Mouse (Mus musculus) retina, adult 2 months (tissue): ENCODE data around the gene Slc16a10.

Source experiments
- DNase-seq: peaks from one replicate; pipeline ENCODE4 v3.0.0-alpha.2; 2012; ENCODE audit warnings: low read depth, low spot score

Slc16a10 gene

DNA sequence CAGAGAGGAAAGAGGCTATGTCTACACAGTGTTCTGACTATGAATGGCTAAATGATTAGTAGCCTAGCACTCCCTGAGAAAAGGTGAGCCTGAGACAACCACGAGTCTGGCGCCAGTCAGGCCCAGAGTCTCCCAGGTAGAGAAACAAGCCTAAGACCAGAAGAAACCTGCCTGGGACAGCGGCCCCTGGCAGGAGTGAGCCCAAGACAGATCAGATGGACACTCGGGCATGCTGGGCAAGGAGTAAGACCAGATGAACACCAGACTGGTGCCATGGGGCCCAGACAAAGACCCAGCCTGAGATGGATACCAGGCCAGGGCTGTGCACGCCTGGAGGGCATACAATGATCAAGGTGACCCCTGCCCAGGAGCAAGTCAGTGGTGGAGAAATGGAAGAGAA is 32.5 kb downstream of the Slc16a10 start:
- DNase-seq: no peak

DNA sequence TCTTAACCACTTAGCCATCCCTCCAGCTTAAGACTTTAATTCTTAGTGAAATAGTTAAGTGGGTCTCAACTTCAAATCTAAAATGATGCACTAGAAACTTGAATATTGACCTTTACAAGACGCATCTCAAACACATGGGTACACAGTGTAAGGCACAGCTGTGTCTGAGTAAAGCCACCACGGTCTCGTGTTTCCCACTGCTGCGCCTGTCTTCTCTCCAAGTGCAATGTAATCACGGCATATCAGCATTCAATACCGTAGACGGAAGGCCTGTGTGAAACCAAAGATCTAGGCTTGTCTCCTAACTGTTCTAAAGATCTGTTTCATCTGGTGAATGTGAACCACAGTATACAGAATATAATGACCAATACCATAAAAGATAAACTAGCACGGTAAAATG is 33.1 kb downstream of the Slc16a10 start:
- DNase-seq: no peak

DNA sequence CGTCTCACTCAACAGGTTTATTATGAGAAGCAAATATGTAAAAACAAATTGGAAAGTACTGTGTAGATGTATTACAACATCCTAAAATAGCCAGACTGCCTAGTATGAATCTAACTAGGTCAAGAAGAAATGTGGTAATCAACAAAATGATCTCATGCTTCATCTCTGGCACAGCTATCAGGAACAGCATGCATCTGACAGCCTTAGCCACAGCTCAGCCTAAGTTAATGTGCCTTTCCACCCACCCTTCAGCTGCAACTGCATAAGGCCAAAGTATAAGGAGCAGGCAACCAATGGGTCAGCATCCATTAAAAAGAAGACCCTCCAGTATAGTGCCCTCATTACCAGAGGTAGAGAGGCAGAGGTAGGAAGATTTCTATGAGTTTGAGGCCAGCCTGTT is 34.1 kb downstream of the Slc16a10 start:
- no peak for DNase-seq

DNA sequence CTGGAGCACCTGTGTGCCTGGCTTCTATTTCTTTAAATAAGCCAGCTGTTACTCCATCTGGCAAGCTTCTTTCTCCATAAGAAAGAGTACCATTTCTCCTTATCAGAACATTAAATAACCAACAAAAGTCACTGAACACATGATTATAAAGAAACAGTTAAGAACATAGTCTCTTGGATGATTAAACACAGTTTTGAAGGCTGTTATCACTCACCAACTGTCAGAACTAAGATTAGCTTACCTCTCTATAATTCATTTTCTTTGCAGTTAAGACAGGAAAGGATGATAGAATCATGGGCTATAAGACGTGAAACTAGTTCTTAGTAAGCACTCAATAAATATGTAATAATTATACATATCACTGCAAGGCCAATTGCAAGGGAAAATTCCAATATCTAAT is 36.9 kb downstream of the Slc16a10 start:
- no peak for DNase-seq

DNA sequence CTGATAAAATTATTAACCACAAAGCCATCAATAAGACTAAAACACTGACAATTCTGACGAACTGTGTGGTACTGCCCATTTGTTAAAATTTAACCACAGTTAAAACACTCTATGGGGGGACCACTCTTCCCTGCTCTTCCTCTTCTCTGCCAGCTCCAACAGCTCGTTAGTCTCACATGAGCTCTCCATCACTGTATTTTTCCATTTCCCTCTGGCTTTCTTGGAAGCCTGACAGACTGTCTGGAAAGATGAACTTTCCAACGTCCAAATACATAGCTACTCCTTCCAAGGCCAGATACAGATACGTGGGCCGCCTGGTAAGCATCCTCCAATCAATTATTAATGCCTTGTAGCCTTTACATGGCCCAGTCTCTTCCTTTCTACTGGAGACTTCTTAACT is 38.3 kb downstream of the Slc16a10 start:
- no peak for DNase-seq

DNA sequence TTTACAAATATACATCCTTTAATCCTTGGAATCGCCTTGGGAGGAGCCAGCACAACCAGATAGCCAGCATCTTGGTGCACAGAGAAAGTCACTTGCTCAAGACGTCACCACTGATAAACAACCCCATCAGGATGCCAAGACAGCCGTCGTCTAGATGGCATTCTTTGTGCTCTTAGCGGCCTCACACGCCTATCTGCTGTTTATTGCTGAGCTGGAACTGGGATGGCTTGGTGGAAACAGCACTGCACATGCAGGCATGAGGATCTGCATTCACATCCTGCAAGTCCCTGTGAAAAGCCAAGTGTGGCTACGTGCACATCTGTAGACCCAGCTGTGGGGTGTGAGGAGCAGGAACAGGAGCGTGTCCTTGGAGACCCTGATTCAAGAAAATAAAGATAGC is 39.1 kb downstream of the Slc16a10 start:
- DNase-seq: no peak

DNA sequence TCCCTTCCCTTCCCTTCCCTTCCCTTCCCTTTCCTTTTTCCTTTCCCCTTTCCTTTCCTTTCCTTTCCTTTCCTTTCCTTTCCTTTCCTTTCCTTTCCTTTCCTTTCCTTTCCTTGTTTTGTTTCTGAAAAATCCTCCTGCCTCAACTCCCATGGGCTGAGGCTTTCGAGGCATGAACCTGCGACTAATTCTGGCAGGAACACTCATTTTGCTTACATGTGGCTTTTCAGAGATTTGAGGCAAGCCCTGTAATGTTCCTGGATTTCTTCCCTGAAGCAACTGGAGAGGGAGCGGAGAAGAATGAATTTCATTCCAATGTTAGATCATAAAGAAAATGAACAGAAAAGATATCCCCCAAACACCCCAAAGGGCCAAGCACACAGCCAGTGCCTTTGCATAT is 39.9 kb downstream of the Slc16a10 start:
- no peak for DNase-seq

DNA sequence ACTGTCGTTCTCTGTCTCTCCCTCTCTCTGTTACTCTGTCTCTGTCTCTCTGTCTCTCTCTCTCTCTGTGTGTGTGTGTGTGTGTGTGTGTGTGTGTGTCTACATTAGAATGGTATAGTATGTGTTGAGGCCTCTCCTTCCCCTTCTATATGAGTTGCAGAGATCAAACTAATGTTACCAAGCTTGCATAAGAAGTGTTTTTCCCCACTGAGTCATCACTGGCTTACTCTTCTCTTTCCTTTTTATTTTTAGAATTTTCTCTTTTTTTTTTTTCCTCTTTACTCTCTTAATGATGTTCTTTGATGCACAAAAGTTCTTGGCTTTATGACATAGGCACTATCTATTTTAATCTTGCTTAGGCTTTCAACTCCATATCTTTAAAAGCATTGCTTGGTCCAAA is 43.6 kb downstream of the Slc16a10 start:
- no peak for DNase-seq

DNA sequence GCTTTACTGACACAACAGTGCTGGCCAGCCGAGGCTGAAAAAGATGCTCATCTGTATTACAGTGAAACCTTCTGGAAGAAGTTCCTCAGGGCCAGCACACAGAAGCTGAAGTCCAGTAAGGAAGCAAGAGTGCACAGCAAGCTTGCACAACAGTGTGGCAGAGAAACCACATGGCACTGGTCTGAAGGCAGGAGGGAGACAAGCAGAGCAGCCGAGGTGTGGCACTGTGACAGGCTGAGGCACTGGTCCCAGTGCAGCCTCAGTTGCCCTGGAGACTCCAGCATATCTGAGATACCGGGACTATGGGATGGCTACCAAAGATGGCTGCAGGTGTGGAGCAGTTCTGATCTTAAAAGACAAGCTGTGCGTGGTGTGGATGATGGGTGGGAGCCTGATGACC is 44.5 kb downstream of the Slc16a10 start:
- DNase-seq: no peak

DNA sequence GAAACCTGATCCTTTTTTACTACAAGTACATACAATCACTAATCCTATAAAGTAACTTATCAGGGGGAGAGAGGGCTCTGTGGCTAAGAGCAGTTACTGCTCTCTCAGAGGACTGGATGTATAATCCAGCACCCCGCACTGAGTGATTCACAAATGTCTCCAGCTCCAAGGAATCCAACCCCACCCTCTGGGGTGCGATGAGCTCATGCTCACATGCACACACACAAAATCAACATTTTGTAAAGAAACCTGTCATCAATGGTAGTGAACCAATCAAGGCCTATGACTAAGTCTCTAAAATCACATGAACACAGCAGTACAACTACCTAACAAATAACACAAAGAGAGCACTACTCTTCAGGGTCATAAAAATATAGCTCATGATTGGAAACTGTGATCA is 47.3 kb downstream of the Slc16a10 start:
- DNase-seq: no peak

DNA sequence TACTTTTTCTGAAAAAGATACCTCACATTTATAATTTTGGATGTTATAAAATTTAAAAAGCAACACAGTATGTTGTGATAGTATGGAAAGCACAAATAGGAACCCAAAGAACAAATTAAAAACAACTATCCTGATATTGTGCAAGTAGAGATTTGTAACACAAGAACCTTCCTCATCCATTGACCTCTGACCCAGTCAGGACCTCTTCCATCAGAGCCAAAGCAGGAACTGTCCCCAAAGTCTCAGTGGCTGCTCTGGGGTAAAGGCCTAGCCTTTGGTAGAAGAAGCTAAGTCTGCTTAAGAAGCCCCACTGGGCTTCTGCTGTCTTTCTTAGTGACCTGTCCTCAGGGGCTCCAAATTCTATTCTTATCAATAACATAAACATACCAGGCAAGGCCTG is 48.5 kb downstream of the Slc16a10 start:
- no peak for DNase-seq

DNA sequence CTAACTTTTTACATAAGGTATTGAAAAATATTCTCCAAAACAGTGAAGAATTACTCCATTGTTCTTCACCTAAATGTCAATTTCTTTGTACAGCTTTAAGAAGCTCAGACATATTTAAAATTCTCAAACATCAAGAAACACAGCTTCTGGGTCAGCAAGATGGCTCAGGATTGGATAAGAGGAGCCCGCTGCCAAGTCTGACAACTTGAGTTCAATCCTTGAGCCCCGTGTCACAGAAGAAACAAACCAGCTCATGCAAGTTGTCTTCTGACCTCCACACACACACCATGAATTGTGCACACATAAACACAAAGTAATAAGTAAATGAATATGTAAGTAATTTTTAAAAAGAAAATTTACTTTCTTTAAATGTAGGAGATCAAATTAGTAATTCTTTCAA is 50.6 kb downstream of the Slc16a10 start:
- no peak for DNase-seq

DNA sequence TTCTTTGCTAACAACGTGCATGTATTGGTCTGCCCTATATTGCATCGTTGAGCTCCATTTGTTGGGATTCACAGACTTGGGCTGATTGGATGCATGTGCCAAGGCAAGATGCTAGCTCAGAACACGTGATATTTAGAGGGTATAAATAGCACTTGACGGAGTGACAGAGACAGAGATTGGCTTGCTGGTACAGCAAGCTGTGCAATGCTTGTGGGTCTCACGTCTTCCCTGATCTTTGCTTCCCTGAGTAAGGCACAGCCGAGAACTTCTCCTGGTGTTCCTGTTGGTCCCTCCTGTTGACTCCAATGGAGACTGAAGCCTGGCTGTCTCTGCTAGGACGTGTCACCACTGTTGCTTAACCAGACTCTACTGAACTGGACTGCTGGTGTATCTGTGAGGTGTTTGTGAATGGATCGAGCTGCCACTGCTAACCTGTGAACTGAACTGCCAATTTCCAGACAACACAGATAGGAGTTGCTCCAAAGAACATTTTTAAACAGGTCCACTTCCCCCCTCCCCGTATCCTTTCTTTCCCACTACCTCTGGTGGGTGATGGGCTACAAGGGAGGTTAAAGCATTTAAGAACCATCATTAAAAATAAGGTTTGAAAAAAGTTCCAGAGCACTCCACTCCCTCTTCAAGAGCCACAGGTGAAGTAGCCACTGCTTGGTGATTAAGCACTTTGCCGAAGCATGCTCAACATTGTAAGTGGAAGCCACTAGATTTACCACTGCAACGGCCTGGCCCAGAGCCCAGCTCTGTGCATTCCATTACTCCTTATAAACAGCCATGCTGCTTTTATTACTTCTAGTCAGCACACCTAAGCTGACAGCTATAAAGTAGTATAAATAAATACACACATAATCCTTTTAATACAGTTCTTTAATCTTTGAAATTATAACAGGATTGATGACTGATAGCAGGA is 51.3 kb downstream of the Slc16a10 start:
- no peak for DNase-seq

DNA sequence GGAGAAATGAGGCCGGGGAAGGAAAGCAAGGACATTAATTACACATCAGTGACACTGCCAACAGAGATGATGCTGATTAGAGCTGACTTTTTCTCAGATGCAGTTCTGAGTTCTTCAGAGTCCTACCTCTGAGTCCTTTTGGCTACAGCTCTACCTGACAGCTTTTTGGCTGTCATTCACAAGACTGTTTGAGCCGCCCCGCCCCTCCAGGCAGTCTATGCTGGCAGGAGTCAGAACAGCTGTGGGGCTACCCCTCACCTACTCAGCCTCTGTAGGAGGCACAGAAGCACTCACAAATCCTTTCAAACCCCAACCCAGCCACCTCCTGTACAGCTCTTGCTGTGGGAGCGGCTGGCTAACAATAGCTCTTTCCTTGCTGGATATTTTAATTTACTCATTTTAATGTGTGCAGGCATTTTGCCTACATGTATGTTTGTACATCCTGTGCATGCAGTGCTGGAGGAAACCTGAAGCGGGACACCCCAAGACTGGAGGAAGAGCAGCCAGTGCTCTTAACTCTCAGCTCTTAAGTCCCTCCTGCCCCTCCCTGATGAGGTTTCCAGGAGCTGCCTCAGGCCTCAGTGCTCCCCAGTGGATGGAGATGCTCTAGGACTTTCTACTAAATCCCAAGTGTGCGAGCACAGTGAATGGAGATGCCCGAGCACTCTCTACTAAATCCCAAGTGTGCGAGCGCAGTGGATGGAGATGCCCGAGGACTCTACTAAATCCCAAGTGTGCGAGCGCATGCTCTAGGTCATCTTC is 57.5 kb downstream of the Slc16a10 start:
- no peak for DNase-seq

DNA sequence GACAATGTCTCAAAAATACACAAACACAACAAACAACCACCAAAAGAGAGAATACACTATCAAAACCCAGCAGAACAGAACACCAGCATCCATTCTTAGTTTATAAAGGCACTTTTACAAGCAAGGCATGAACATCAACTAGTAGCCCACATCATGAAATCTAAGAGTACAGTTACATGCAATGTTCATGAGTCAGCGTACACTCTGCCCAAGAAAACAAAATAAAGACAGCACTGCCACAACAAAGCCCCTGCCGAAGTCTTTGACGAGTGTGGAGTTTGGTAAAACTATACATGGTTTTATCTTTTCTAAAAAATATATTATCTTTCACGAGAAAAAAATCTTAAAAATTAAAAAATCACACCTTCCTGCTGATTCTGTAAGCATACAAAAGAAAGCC is 58.5 kb downstream of the Slc16a10 start:
- DNase-seq: no peak

DNA sequence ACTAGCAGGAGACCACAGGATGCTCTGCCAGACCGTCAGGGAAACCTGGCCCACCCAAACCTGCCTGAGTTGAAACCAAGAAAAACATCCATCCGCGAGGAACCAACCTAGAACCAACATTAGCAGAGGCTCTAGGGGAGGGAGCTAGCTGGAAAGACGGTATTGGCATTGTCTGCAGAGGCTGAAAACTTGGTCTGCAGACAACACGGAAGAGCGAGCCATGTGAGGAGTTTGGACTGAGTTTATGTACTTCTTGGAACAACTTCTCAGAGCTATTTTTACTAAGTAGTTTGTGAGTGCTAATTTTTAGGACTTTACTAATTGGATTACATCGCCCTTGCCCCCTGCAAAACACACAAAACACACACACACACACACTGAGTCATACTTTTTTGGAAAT is 59.4 kb downstream of the Slc16a10 start:
- DNase-seq: no peak

DNA sequence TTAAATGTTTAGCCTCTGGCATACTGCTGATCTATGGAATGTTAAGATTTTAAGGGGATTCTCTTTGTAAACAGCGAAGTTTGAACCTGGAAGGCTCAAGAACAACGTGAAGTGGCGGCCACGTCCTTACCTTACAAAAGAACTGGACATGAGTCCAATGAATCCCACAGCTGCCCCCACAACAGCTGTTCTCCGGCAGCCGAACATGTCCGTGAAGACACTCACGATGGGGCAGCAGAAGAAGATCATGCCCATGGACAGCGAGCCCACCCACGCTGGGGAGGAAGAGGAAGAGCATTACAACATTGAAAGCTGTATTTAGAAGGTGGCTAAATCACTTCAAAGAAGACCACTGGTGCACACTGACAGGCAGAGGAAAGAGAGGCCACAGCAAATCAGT is 61.5 kb downstream of the Slc16a10 start:
- no peak for DNase-seq

DNA sequence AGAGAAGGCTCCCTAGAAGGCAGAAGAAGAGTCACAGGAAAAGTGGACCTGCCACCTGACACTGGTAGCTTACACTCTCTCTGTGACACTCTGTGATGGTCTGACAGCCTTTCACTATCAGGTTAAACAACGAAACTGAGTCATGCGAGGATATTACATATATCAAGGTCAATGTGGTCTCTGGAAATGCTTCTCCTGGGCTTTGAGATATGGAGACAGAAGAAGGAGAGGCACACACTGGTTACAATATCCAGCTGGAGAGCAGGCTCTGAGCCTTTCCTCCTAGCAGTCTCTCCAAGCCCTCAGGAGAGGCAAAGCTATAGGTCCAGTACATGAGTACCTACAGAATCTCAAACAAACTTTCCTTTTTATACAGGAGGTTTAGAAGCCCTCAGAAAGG is 62.8 kb downstream of the Slc16a10 start:
- DNase-seq: no peak

DNA sequence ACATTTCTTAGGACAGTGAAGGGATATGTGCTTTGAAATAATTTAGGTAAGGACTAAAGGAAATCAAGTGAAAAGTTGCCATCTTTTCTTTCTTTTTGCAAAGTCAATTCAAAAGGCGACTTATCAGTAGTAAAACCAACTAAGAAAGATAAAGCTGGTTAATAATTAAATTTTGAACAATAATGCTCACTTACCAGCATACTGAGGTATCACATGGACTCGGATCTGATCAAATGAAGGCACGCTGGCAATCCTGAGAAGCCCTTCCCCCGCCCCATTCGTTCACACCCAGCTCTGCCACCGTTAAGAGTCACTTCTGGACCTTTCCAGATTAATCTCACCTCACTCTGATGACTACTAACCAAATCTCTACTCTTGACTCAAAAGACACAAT is 64.1 kb downstream of the Slc16a10 start:
- no peak for DNase-seq

DNA sequence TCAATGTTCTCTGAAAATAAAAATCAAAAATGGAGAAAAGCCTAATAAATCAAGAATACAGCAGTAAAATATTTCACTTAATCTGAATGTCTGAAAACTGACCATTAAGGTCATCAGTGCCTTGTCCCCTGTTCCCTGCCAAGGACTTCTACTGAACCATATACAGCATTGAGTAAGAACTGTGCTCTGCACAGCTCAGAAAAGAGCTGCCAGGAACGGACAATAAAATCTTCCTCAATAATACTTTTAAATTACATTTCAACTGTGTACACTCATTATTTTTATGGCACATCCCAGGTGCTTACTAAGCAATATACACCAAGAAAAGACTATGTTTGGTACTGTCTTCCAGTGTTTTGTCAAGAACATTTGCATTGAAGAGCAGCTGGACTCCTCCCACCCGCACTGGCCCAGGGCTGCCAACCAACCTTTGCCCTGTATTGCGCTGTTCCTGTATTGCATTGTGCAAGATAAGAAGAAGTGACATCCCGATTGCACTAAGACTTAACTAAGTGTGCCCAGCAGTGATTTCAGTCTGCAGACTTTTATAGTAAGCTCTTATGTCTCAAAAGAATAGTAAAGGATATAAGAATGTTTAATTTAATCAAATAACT is 64.6 kb downstream of the Slc16a10 start:
- DNase-seq: no peak

DNA sequence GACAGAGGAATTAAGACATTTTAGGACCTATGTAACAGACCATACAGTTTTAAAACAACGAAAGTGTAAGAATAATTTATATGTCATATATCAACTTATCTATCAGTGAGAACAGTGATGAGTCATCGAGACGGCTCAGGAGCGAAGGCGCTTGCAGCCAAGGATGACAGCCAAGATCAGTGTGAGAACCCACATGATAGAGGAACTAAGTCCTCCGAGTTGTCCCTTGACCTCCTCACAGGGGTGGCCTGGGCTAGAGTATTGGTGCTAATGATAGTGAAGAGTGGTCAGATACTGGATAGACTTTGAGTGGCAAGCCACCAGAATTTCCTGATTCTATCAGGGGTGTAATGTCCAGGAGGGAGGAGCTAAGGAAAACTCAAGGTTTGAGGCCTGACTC is 68.5 kb downstream of the Slc16a10 start:
- DNase-seq: no peak

DNA sequence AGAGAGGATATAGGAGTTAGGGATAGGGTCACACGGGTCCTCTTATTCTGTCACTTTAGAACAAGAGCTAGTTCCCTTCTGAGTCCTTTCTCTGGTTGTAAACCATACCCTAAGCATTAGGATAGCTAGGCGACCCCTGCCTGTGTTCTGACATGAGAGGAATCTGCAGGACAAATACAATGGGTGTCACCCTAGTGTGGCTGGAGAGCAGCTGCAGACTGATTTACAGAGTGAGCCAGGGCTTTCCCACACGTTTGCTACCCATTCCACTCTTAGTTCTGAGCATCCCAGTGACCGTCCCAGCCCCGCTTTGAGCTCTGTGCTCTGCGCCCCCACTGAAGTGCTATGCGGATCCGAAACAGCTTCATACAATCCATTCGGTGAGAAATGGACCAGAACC is 71.4 kb downstream of the Slc16a10 start:
- no peak for DNase-seq

DNA sequence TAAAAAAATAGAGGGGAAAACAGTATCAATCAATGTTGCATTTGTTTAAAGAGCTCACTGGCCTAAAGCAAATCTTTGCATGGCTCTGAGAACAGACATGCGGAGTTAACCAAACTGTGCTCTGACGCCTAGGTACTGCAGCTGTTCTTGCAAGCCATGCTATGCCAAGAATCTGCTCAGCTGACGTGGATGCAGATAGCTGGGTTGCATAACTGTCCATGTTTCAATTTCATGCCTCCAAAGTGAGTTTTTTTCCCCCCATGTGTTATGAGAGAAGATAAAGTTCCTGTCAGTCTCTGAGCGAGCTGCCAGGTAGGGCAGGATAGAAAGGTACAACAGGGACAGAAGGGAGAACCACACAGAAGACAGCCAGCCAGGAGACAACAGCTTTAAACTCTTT is 72.8 kb downstream of the Slc16a10 start:
- DNase-seq: no peak
